Mouse (Mus musculus): Measurements from ENCODE around the gene Cdkl5. TPM values are rescaled to one million over a fixed set of nuclear protein-coding genes. Genes with fewer than 3 reads are reported as not detected.

Gene Cdkl5
- polyA plus RNA-seq, 1 experiment from 2014 or later, result 6.2 TPM

GRCm38 (mm10) chrX:160905041-160905678 lies 89.3 kb downstream of the Cdkl5 start:
- H3K4me3 ChIP-seq, result no peak overlapping the region
- WGBS, result 82% methylated on average over 2 of the region's 2 CpGs
- no peak overlapping the region for H3K27ac ChIP-seq (replicated peaks)
- no peaks in the 10 kb centered on the region for H3K27me3 ChIP-seq
- no peaks in the 10 kb centered on the region for H3K9me3 ChIP-seq
- H3K36me3 ChIP-seq, result no peaks in the 10 kb centered on the region
- ATAC-seq (replicated peaks), result no peak
- H3K4me1 ChIP-seq, result no peaks in the 10 kb centered on the region
- no peak overlapping the region for H3K9ac ChIP-seq (replicated peaks)
- no peak overlapping the region for H3K4me2 ChIP-seq (replicated peaks)

- no peak for ATAC-seq (replicated peaks)
- Histone ChIP-seq H3K36me3 (no peaks in the 10 kb centered on the region), H3K27me3 (no peaks in the 10 kb centered on the region), H3K4me1 (no peaks in the 10 kb centered on the region), H3K27ac (replicated peaks) (no peak overlapping the region), H3K9ac (replicated peaks) (no peak overlapping the region), H3K9me3 (no peaks in the 10 kb centered on the region), H3K4me2 (replicated peaks) (no peak overlapping the region), H3K4me3 (no peak overlapping the region)
- WGBS, result 93% methylated on average over 2 of the region's 2 CpGs
These were observed 93.4 kb downstream of the Cdkl5 start for GRCm38 (mm10) chrX:160901118-160901517.

GRCm38 (mm10) chrX:160892077-160892476 lies 102.4 kb downstream of the Cdkl5 start:
- H3K4me1 ChIP-seq, result no peaks in the 10 kb centered on the region
- H3K4me2 ChIP-seq (replicated peaks), result no peak overlapping the region
- H3K27ac ChIP-seq (replicated peaks), result no peak overlapping the region
- H3K27me3 ChIP-seq, result no peaks in the 10 kb centered on the region
- no peaks in the 10 kb centered on the region for H3K36me3 ChIP-seq
- no peaks in the 10 kb centered on the region for H3K9me3 ChIP-seq
- 63% methylated on average over 1 of the region's 1 CpGs for WGBS
- H3K9ac ChIP-seq (replicated peaks), result no peak overlapping the region
- H3K4me3 ChIP-seq, result no peak overlapping the region
- no peak for ATAC-seq (replicated peaks)

- Histone ChIP-seq H3K9me3 (no peaks in the 10 kb centered on the region), H3K4me2 (replicated peaks) (no peak overlapping the region), H3K9ac (replicated peaks) (no peak overlapping the region), H3K27me3 (no peaks in the 10 kb centered on the region), H3K36me3 (no peaks in the 10 kb centered on the region), H3K4me1 (no peaks in the 10 kb centered on the region), H3K4me3 (no peak overlapping the region), H3K27ac (replicated peaks) (no peak overlapping the region)
- WGBS, result 34% methylated on average over 2 of the region's 2 CpGs
- ATAC-seq (replicated peaks), result no peak
These were observed 108.2 kb downstream of the Cdkl5 start for GRCm38 (mm10) chrX:160886301-160886700.

- Histone ChIP-seq H3K27ac (replicated peaks) (no peak overlapping the region), H3K4me3 (no peak overlapping the region), H3K27me3 (0 out of 2 replicates have a peak, but pooled peaks cover 4% of the 10 kb centered on the region), H3K4me1 (no peaks in the 10 kb centered on the region), H3K4me2 (replicated peaks) (no peak overlapping the region), H3K9ac (replicated peaks) (no peak overlapping the region), H3K9me3 (no peaks in the 10 kb centered on the region), H3K36me3 (no peaks in the 10 kb centered on the region)
- ATAC-seq (replicated peaks), result no peak; the same call in 1 of the 2 replicates
- WGBS, result 77% methylated on average over 4 of the region's 4 CpGs
These were observed 127.9 kb downstream of the Cdkl5 start for GRCm38 (mm10) chrX:160866576-160866975.

GRCm38 (mm10) chrX:160865022-160865421 lies 129.5 kb downstream of the Cdkl5 start:
- ATAC-seq (replicated peaks), result no peak
- Histone ChIP-seq H3K9ac (replicated peaks) (no peak overlapping the region), H3K9me3 (no peaks in the 10 kb centered on the region), H3K36me3 (no peaks in the 10 kb centered on the region), H3K4me3 (no peak overlapping the region), H3K27me3 (0 out of 2 replicates have a peak, but pooled peaks cover 4% of the 10 kb centered on the region), H3K4me1 (no peaks in the 10 kb centered on the region), H3K4me2 (replicated peaks) (no peak overlapping the region), H3K27ac (replicated peaks) (no peak overlapping the region)
- WGBS, result 47% methylated on average over 4 of the region's 4 CpGs

GRCm38 (mm10) chrX:160863689-160864383 lies 130.7 kb downstream of the Cdkl5 start:
- WGBS, result 66% methylated on average over 4 of the region's 4 CpGs
- Histone ChIP-seq H3K27me3 (0 out of 2 replicates have a peak, but pooled peaks cover 4% of the 10 kb centered on the region), H3K4me2 (replicated peaks) (no peak overlapping the region), H3K4me3 (no peak overlapping the region), H3K36me3 (no peaks in the 10 kb centered on the region), H3K9me3 (no peaks in the 10 kb centered on the region), H3K27ac (replicated peaks) (no peak overlapping the region), H3K4me1 (no peaks in the 10 kb centered on the region), H3K9ac (replicated peaks) (no peak overlapping the region)
- ATAC-seq (replicated peaks), result no peak

GRCm38 (mm10) chrX:160808226-160808625 lies 186.3 kb downstream of the Cdkl5 start:
- H3K4me2 ChIP-seq (replicated peaks), result no peak overlapping the region
- H3K36me3 ChIP-seq, result no peaks in the 10 kb centered on the region
- H3K4me1 ChIP-seq, result peaks cover 3% of the 10 kb centered on the region; the same call in 1 of the 2 replicates
- no peaks in the 10 kb centered on the region for H3K9me3 ChIP-seq
- no peak overlapping the region for H3K27ac ChIP-seq (replicated peaks)
- peaks cover 4% of the 10 kb centered on the region; the same call in 1 of the 2 replicates for H3K27me3 ChIP-seq
- ATAC-seq (replicated peaks), result no peak
- no peak overlapping the region for H3K4me3 ChIP-seq
- WGBS, result 75% methylated on average over 7 of the region's 7 CpGs
- H3K9ac ChIP-seq (replicated peaks), result no peak overlapping the region

- no peak overlapping the region for H3K9ac ChIP-seq (replicated peaks)
- H3K36me3 ChIP-seq, result no peaks in the 10 kb centered on the region
- no peaks in the 10 kb centered on the region for H3K9me3 ChIP-seq
- no peak overlapping the region for H3K27ac ChIP-seq (replicated peaks)
- H3K27me3 ChIP-seq, result no peaks in the 10 kb centered on the region
- no peak overlapping the region for H3K4me2 ChIP-seq (replicated peaks)
- ATAC-seq (replicated peaks), result no peak
- H3K4me3 ChIP-seq, result no peak overlapping the region
- WGBS, result 61% methylated on average over 4 of the region's 4 CpGs
- peaks cover 3% of the 10 kb centered on the region; the same call in 1 of the 2 replicates for H3K4me1 ChIP-seq
These were observed 189.9 kb downstream of the Cdkl5 start for GRCm38 (mm10) chrX:160804409-160805150.

GRCm38 (mm10) chrX:160794920-160795319 lies 199.6 kb downstream of the Cdkl5 start:
- Histone ChIP-seq H3K4me2 (replicated peaks) (no peak overlapping the region), H3K36me3 (no peaks in the 10 kb centered on the region), H3K9ac (replicated peaks) (no peak overlapping the region), H3K9me3 (no peaks in the 10 kb centered on the region), H3K4me1 (no peaks in the 10 kb centered on the region), H3K27me3 (no peaks in the 10 kb centered on the region), H3K4me3 (no peak overlapping the region), H3K27ac (replicated peaks) (0 out of 2 replicates have a peak overlapping the region, but pooled peaks have one; percentile 37)
- WGBS, result 45% methylated on average over 4 of the region's 4 CpGs
- peak; percentile 53; the same call in 1 of the 2 replicates for ATAC-seq (replicated peaks)

- no peak overlapping the region for H3K4me3 ChIP-seq
- H3K9ac ChIP-seq (replicated peaks), result no peak overlapping the region
- no peaks in the 10 kb centered on the region for H3K27me3 ChIP-seq
- H3K27ac ChIP-seq (replicated peaks), result no peak overlapping the region
- H3K4me2 ChIP-seq (replicated peaks), result no peak overlapping the region
- H3K36me3 ChIP-seq, result no peaks in the 10 kb centered on the region
- ATAC-seq (replicated peaks), result no peak
- H3K9me3 ChIP-seq, result no peaks in the 10 kb centered on the region
- WGBS, result 73% methylated on average over 5 of the region's 5 CpGs
- no peaks in the 10 kb centered on the region for H3K4me1 ChIP-seq
These were observed 212.2 kb downstream of the Cdkl5 start for GRCm38 (mm10) chrX:160782276-160782675.

- no peak overlapping the region for H3K4me2 ChIP-seq (replicated peaks)
- H3K36me3 ChIP-seq, result no peaks in the 10 kb centered on the region
- peak overlapping the region; percentile 43; the same call in 1 of the 2 replicates for H3K27ac ChIP-seq (replicated peaks)
- no peaks in the 10 kb centered on the region for H3K27me3 ChIP-seq
- peak; percentile 73 for ATAC-seq (replicated peaks)
- H3K4me1 ChIP-seq, result no peaks in the 10 kb centered on the region
- H3K9ac ChIP-seq (replicated peaks), result no peak overlapping the region
- 29% methylated on average over 1 of the region's 1 CpGs for WGBS
- no peaks in the 10 kb centered on the region for H3K9me3 ChIP-seq
- no peak overlapping the region for H3K4me3 ChIP-seq
These were observed 221.5 kb downstream of the Cdkl5 start for GRCm38 (mm10) chrX:160773033-160773432.

Measured in forebrain, embryonic 15.5 days (tissue).